ENCODE assay signal across 18 mouse cellular contexts in genomic region chr4:3427968-3428367, GRCm38 (mm10).
DNase-seq lines count a peak whose midpoint lies in the region; TF ChIP-seq lines count a peak whose summit lies in the region.
"Had no signal": no experiment of that assay in that cellular context is flagged by ENCODE, and none has a peak within 500 bp of the region (broad histone marks: within the 10 kb centered on the region; RNA-seq: fewer than 3 reads in every experiment).

No protein-coding gene starts in this region.

- H3K27ac ChIP-seq in CH12.LX (ENCODE audit: insufficient read depth, low read depth) = no peak overlapping the region

- peak; percentile 78 for DNase-seq in A20 (ENCODE audit: low read depth, low spot score)
- DNase-seq in CH12.LX (ENCODE audit: extremely low read depth) = peak; percentile 23
- no peak for DNase-seq in kidney, adult 18-20 months
- DNase-seq in cerebellum, adult 11-12 months = no peak
- DNase-seq: adrenal gland, adult 2 months; adrenal gland, adult 8-10 months; adrenal gland, postnatal 10 days; adrenal gland, postnatal 14 days; adrenal gland, postnatal 25 days; adrenal gland, postnatal 36 days; B cell, adult 2 months; cerebellum, adult 11 months; cerebellum, adult 18-20 months; cerebellum, adult 2 months; cerebellum, adult 8-10 months; cerebellum, adult 9-10 months had no signal

- H3K4me2 ChIP-seq in CH12.LX (ENCODE audit: insufficient read depth, low read depth, poor library complexity, severe bottlenecking) = no peak overlapping the region

- no peaks in the 10 kb centered on the region for H3K79me2 ChIP-seq in CH12.LX (replicated peaks; ENCODE audit: control insufficient read depth, extremely low read depth, insufficient read depth, poor library complexity, severe bottlenecking)

- TF ChIP-seq EP300 in CH12.LX (IDR thresholded peaks at IDR 0.05; ENCODE audit: low read length) = 0 out of 2 replicates have a peak, but pooled peaks have one; percentile 39

- TF ChIP-seq POLR2A in CH12.LX (IDR thresholded peaks at IDR 0.05; ENCODE audit: low read depth, low read length) = no peak

- no peaks in the 10 kb centered on the region for H3K9me3 ChIP-seq in CH12.LX (replicated peaks; ENCODE audit: low read length)
- H3K9me3 ChIP-seq: G1E had no signal

- H3K9ac ChIP-seq in CH12.LX (ENCODE audit: insufficient read depth, low read depth) = no peak overlapping the region

- dilution Hi-C loops in CH12.LX (cut with MboI; ENCODE audit: extremely low pct_ligation_motif_present, extremely low pct_unique_long_range_greater_than_20kb, low sequenced_read_pairs) = no loop called here

- no peak overlapping the region for H3K4me3 ChIP-seq in CH12.LX (replicated peaks in 1 of 3; ENCODE audit: low read depth in 2 of 3, low read length in 2 of 3, poor library complexity in 1 of 3)

- in situ Hi-C loops in CH12.LX (cut with MboI; ENCODE audit: low pct_ligation_motif_present, low pct_unique_long_range_greater_than_20kb, low sequenced_read_pairs) = no loop called here

- peaks cover 0 to 17% of the 10 kb centered on the region in 2 experiments; a peak in 2 of 4 replicates for H3K4me1 ChIP-seq in CH12.LX (ENCODE audit: control insufficient read depth in 1 of 2, insufficient read depth in 2 of 2)

- no peak for TF ChIP-seq CTCF in CH12.LX (conservative IDR thresholded peaks at IDR 0.05 in 1 of 2, IDR thresholded peaks at IDR 0.05 in 1 of 2; ENCODE audit: low read depth in 2 of 2, low read length in 2 of 2)

- no peaks in the 10 kb centered on the region for H3K36me3 ChIP-seq in CH12.LX (replicated peaks in 1 of 2; ENCODE audit: control insufficient read depth in 1 of 2, insufficient read depth in 1 of 2, low read length in 1 of 2)
- H3K36me3 ChIP-seq: G1E had no signal

- no peaks in the 10 kb centered on the region for H3K27me3 ChIP-seq in CH12.LX (replicated peaks)
- H3K27me3 ChIP-seq: Patski had no signal

- no peak for TF ChIP-seq RAD21 in CH12.LX (IDR thresholded peaks at IDR 0.05; ENCODE audit: low read depth, low read length)

TF ChIP-seq in CH12.LX, 34 proteins besides CTCF, POLR2A, EP300 and RAD21:
- TF ChIP-seq RCOR1 (conservative IDR thresholded peaks at IDR 0.05; ENCODE audit: low read depth, low read length) (no peak), IRF4 (IDR thresholded peaks at IDR 0.05; ENCODE audit: low read depth, low read length) (peak; percentile 65), JUN (IDR thresholded peaks at IDR 0.05; ENCODE audit: insufficient read depth, low read depth, low read length) (no peak), KAT2A (IDR thresholded peaks at IDR 0.05; ENCODE audit: insufficient replicate concordance, low read length) (no peak), ZMIZ1 (IDR thresholded peaks at IDR 0.05; ENCODE audit: low read depth, low read length) (no peak), PAX5 (IDR thresholded peaks at IDR 0.05; ENCODE audit: low read length) (no peak), MAZ (IDR thresholded peaks at IDR 0.05; ENCODE audit: low read depth, low read length) (no peak), HCFC1 (IDR thresholded peaks at IDR 0.05; ENCODE audit: low read depth, low read length) (no peak)

Comparison
In these comparisons a context has a peak if more than half of its experiments do, and no peak if none do; other contexts are left out.
1. DNase-seq: peak in A20 (single experiment) and CH12.LX (single experiment); none in kidney, adult 18-20 months (single experiment) and cerebellum, adult 11-12 months (single experiment).